Mouse (Mus musculus) spleen, embryonic (tissue): ENCODE measurements around the gene Rasa2.

Experiments used
- CTCF ChIA-PET: fragments of 350-600 bp; sonication (Branson Sonifier 250); formaldehyde crosslinking; loops from one replicate; lab custom pipeline; 2022; lab: Charles Lee

The Rasa2 gene

GRCm38 (mm10) chr9:96644840-96645239 lies 13.4 kb upstream of the Rasa2 start:
- CTCF ChIA-PET: no interaction called here

- CTCF ChIA-PET: interaction anchor here (0.6 kb wide), 1 partner anchor 65 kb away, joined by 3 read pairs; no protein-coding TSS in a partner anchor
These were observed 12.6 kb upstream of the Rasa2 start for GRCm38 (mm10) chr9:96644002-96644401.

GRCm38 (mm10) chr9:96639451-96639850 lies 8.0 kb upstream of the Rasa2 start:
- CTCF ChIA-PET: no interaction called here

GRCm38 (mm10) chr9:96638508-96638907 lies 7.1 kb upstream of the Rasa2 start:
- CTCF ChIA-PET: no interaction called here

GRCm38 (mm10) chr9:96637157-96637548 lies 5.7 kb upstream of the Rasa2 start:
- CTCF ChIA-PET: interaction anchor here (0.7 kb wide), 1 partner anchor 32 kb away, joined by 3 read pairs; no protein-coding TSS in a partner anchor

- CTCF ChIA-PET: interaction anchor here (0.7 kb wide), 2 partner anchors 25 to 151 kb away, joined by 4 to 7 read pairs; no protein-coding TSS in a partner anchor
These were observed 5.2 kb upstream of the Rasa2 start for GRCm38 (mm10) chr9:96636423-96637156.

- CTCF ChIA-PET: interaction anchor here (0.6 to 0.7 kb wide), 3 partner anchors 24 to 152 kb away, joined by 3 to 7 read pairs (median 4); no protein-coding TSS in a partner anchor
These were observed 4.5 kb upstream of the Rasa2 start for GRCm38 (mm10) chr9:96635899-96636298.

GRCm38 (mm10) chr9:96635176-96635575 lies 3.8 kb upstream of the Rasa2 start:
- CTCF ChIA-PET: interaction anchor here (0.6 kb wide), 1 partner anchor 56 kb away, joined by 3 read pairs; no protein-coding TSS in a partner anchor

- CTCF ChIA-PET: no interaction called here
These were observed 2.4 kb upstream of the Rasa2 start for GRCm38 (mm10) chr9:96633771-96634170.

- CTCF ChIA-PET: no interaction called here
These were observed 1.3 kb upstream of the Rasa2 start for GRCm38 (mm10) chr9:96632756-96633155.

GRCm38 (mm10) chr9:96632073-96632690 lies 765 bp upstream of the Rasa2 start:
- CTCF ChIA-PET: no interaction called here

GRCm38 (mm10) chr9:96630571-96631388 lies 637 bp downstream of the Rasa2 start:
- CTCF ChIA-PET: no interaction called here

- CTCF ChIA-PET: no interaction called here
These were observed 2.3 kb downstream of the Rasa2 start for GRCm38 (mm10) chr9:96629151-96629550.

GRCm38 (mm10) chr9:96627557-96628085 lies 3.8 kb downstream of the Rasa2 start:
- CTCF ChIA-PET: no interaction called here

GRCm38 (mm10) chr9:96627042-96627441 lies 4.4 kb downstream of the Rasa2 start:
- CTCF ChIA-PET: no interaction called here

- CTCF ChIA-PET: no interaction called here
These were observed 12.8 kb downstream of the Rasa2 start for GRCm38 (mm10) chr9:96618448-96619176.

- CTCF ChIA-PET: no interaction called here
These were observed 19.1 kb downstream of the Rasa2 start for GRCm38 (mm10) chr9:96612297-96612696.

GRCm38 (mm10) chr9:96611693-96612293 lies 19.6 kb downstream of the Rasa2 start:
- CTCF ChIA-PET: interaction anchor here (0.6 kb wide), 1 partner anchor 24 kb away, joined by 7 read pairs; no protein-coding TSS in a partner anchor

- CTCF ChIA-PET: no interaction called here
These were observed 20.6 kb downstream of the Rasa2 start for GRCm38 (mm10) chr9:96610813-96611212.

- CTCF ChIA-PET: no interaction called here
These were observed 28.0 kb downstream of the Rasa2 start for GRCm38 (mm10) chr9:96603416-96603815.
